Mouse (Mus musculus) adipocyte (in vitro differentiated cells): ENCODE data around the gene Slc50a1.

ENCODE experiments used
- DNase-seq: peaks from one replicate; pipeline ENCODE4 v3.0.0-alpha.2; 2016; ENCODE audit warnings: low spot score

Gene Slc50a1

GRCm38 (mm10) chr3:89270051-89270755 is at the start of gene Slc50a1:
Gene Slc50a1, minus strand, starts transcription at chr3:89270570.
- DNase-seq = peak; percentile 76

GRCm38 (mm10) chr3:89319591-89320350 is 49.4 kb upstream of the Slc50a1 start:
- no peak for DNase-seq

- no peak for DNase-seq
Observed at GRCm38 (mm10) chr3:89318971-89319590, 48.7 kb upstream of the Slc50a1 start.

GRCm38 (mm10) chr3:89318316-89318715 is 47.9 kb upstream of the Slc50a1 start:
- no peak for DNase-seq

- no peak for DNase-seq
Observed at GRCm38 (mm10) chr3:89317246-89317645, 46.9 kb upstream of the Slc50a1 start.

- peak; percentile 93 for DNase-seq
Observed at GRCm38 (mm10) chr3:89316833-89317232, 46.5 kb upstream of the Slc50a1 start.

GRCm38 (mm10) chr3:89315930-89316831 is 45.8 kb upstream of the Slc50a1 start:
- DNase-seq = no peak

GRCm38 (mm10) chr3:89315195-89315929 is 45.0 kb upstream of the Slc50a1 start:
- peak; percentile 44 for DNase-seq

- DNase-seq = no peak
Observed at GRCm38 (mm10) chr3:89314791-89315190, 44.4 kb upstream of the Slc50a1 start.

GRCm38 (mm10) chr3:89314340-89314739 is 44.0 kb upstream of the Slc50a1 start:
- DNase-seq = no peak

- DNase-seq = peak; percentile 86
Observed at GRCm38 (mm10) chr3:89308089-89308488, 37.7 kb upstream of the Slc50a1 start.

GRCm38 (mm10) chr3:89305551-89306325 is 35.4 kb upstream of the Slc50a1 start:
- peak; percentile 92 for DNase-seq

GRCm38 (mm10) chr3:89305105-89305504 is 34.7 kb upstream of the Slc50a1 start:
- no peak for DNase-seq

GRCm38 (mm10) chr3:89304440-89304839 is 34.1 kb upstream of the Slc50a1 start:
- DNase-seq = no peak

GRCm38 (mm10) chr3:89300514-89300913 is 30.1 kb upstream of the Slc50a1 start:
- DNase-seq = no peak

GRCm38 (mm10) chr3:89300071-89300470 is 29.7 kb upstream of the Slc50a1 start:
- DNase-seq = no peak

GRCm38 (mm10) chr3:89299499-89299898 is 29.1 kb upstream of the Slc50a1 start:
- DNase-seq = no peak

- DNase-seq = no peak
Observed at GRCm38 (mm10) chr3:89298908-89299307, 28.5 kb upstream of the Slc50a1 start.

GRCm38 (mm10) chr3:89296761-89297396 is 26.5 kb upstream of the Slc50a1 start:
- no peak for DNase-seq

- DNase-seq = no peak
Observed at GRCm38 (mm10) chr3:89295685-89296230, 25.4 kb upstream of the Slc50a1 start.
